Mouse (Mus musculus) thymus, postnatal 14 days (tissue): ENCODE measurements at regions not wholly inside any gene's neighbourhood (a gene's known extent, or its start where the extent isn't known, plus 50 kb on each side); places are given as distances from the start of the nearest gene placed in this dataset.
A peak's percentile ranks its signal among the peaks of the same experiment; 100 is the strongest.

ENCODE experiments used
- DNase-seq: peaks from one replicate; pipeline ENCODE4 v3.0.0; 2021

DNA sequence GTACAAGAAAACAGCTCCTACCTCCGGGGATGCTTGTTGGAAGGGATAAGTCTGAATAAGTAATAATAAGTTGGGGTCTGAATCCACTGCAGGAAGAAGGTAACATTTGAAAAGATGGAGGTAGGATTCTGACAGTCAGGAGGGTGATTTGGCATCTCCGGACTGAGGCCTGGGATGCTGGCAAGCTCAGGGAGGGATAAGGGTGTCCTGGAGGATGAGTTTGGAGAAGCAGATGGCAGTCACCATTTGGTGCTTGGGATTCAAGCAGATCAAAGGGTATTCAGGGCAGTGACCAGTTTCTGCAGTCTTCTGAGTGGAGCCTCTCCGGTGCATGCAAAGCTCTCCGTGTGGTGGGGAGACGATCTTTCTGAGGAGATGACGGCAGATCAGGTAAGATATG is 62.9 kb upstream of the Gm2310 start:
- DNase-seq, result no peak

- no peak for DNase-seq
Measured at GRCm38 (mm10) chr15:8581146-8581913, 61.6 kb upstream of the Gm2310 start.

DNA sequence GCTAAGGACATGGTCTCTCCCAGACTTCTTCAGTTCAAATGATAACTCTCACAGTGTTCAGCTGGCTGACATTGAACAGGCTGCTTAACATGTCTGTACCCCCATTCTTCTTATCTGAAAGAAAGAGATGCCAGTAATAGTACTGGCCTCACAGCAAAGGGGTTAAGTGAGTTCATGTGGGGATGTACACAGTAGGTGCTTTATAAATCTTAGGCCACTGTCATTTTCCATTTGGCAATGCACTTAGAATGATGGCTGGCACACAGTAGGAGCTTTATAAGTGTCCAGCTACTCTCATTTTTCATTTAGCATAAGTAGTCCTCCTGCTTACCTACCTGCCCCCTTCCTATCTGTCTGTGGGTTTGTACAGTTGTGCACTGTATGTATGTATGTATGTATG is 60.3 kb upstream of the Gm2310 start:
- DNase-seq, result no peak

DNA sequence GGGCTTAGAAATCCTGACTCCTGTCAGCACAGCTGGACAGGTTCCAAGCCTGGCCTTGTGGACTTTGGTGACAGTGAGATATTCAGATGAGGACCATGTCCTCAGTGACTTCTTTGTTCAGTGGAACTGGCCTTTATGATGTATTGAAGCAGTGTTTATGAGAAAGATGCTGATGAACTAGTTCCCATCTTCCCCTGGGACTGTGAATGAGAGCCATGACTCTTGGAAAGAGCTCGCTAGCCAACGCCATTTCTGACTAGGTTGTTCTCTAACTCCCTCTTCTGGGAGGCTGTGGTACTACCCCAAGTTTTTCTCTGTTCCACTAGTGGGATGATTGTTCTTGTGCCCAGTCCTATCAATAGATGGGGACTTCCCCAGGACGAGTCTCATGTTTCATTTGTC is 57.7 kb upstream of the Gm2310 start:
- DNase-seq, result peak; percentile 82

DNA sequence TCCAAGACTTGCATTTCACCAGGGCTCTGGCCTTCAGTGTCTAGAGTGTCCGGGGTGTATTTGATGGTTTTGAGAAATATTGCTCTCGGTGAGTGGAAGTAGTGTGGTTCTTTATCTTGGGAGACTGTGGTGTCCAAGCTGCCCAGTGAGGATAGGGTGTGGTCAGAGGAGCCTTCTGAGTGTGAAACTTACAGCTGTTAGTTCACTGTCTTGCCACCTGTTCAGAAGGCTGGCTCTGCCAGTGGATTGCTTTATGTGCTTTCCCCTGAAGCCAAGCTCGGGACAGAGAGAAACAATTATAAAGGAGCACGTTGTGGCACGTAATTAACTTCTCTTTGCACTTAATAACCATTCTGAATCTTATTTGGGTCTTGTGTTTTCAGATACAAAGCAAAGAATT is 57.2 kb upstream of the Gm2310 start:
- DNase-seq, result no peak

- peak; percentile 66 for DNase-seq
Measured at GRCm38 (mm10) chr15:8569617-8570016, 49.9 kb upstream of the Gm2310 start.
